Mouse (Mus musculus) NIH3T3 (cell line): ENCODE data around the gene Gm49425.

Experiments used
- DNase-seq: peaks from one replicate; pipeline ENCODE4 v3.0.0-alpha.2; 2012; ENCODE audit warnings: low read depth

The Gm49425 gene

GRCm38 (mm10) chr15:101491431-101491830, 25.6 kb downstream of the Gm49425 start, which contains the start of gene Krt83:
Gene Krt83 (minus strand): TSS chr15:101491512.
- DNase-seq: no peak

GRCm38 (mm10) chr15:101485911-101486635, 31.0 kb downstream of the Gm49425 start:
- no peak for DNase-seq

GRCm38 (mm10) chr15:101484939-101485338, 32.1 kb downstream of the Gm49425 start:
- DNase-seq: peak; percentile 29

GRCm38 (mm10) chr15:101483646-101484045, 33.4 kb downstream of the Gm49425 start:
- DNase-seq: peak; percentile 59

GRCm38 (mm10) chr15:101482056-101482455, 35.0 kb downstream of the Gm49425 start:
- DNase-seq: peak; percentile 79

- DNase-seq: no peak
These were observed 37.4 kb downstream of the Gm49425 start for GRCm38 (mm10) chr15:101479666-101480060.

- no peak for DNase-seq
These were observed 37.9 kb downstream of the Gm49425 start for GRCm38 (mm10) chr15:101479007-101479665.

- DNase-seq: peak; percentile 93
These were observed 44.0 kb downstream of the Gm49425 start, which contains the start of gene Krt86 for GRCm38 (mm10) chr15:101472952-101473528. Gene Krt86 (plus strand): TSS chr15:101473478.

GRCm38 (mm10) chr15:101469093-101469492, 48.0 kb downstream of the Gm49425 start:
- DNase-seq: no peak
